ENCODE assay signal across 7 mouse cellular contexts in genomic region chr5:143465156-143466085, GRCm38 (mm10). TPM values are rescaled to one million over a fixed set of nuclear protein-coding genes. Genes with fewer than 3 reads are reported as not detected.
A peak's percentile ranks its signal among the peaks of the same experiment; 100 is the strongest.
DNase-seq lines count a peak whose midpoint lies in the region; ATAC-seq and TF ChIP-seq lines count a peak whose summit lies in the region.

No protein-coding gene starts in this region.

- H3K36me3 ChIP-seq in testis, adult 2 months (ENCODE audit: control insufficient read depth, insufficient read depth, low read length), result no peaks in the 10 kb centered on the region
- H3K36me3 ChIP-seq in limb, embryonic 12.5 days, result peaks cover 30% of the 10 kb centered on the region
- H3K36me3 ChIP-seq in neural tube, embryonic 13.5 days, result peaks cover 36% of the 10 kb centered on the region

- no peak overlapping the region for H3K27ac ChIP-seq in testis, adult 2 months (ENCODE audit: control insufficient read depth, insufficient read depth, low read depth, low read length)
- no peak overlapping the region for H3K27ac ChIP-seq in embryonic fibroblast, embryonic 13.5 days (ENCODE audit: insufficient read depth, low read length)
- H3K27ac ChIP-seq in limb, embryonic 12.5 days, result no peak overlapping the region
- H3K27ac ChIP-seq in neural tube, embryonic 13.5 days (replicated peaks), result no peak overlapping the region

- H3K9ac ChIP-seq in limb, embryonic 12.5 days (replicated peaks), result peak overlapping the region; percentile 72
- peak overlapping the region; percentile 81 for H3K9ac ChIP-seq in neural tube, embryonic 13.5 days

- DNase-seq in testis, postnatal 14 days (ENCODE audit: low spot score), result no peak
- DNase-seq in right cerebral cortex, adult 2 months (ENCODE audit: low spot score in 2 of 2), result no peak
- no peak for DNase-seq in left cerebral cortex, postnatal 4 days

- TF ChIP-seq POLR2A in testis, adult 2 months (IDR thresholded peaks at IDR 0.05; ENCODE audit: control insufficient read depth, low read depth, low read length), result no peak
- no peak for TF ChIP-seq POLR2A in embryonic fibroblast, embryonic 13.5 days (IDR thresholded peaks at IDR 0.05; ENCODE audit: low read depth, low read length)

- no peaks in the 10 kb centered on the region for H3K27me3 ChIP-seq in testis, adult 2 months (ENCODE audit: control insufficient read depth, insufficient read depth, low read length)
- peaks cover 4% of the 10 kb centered on the region; the same call in 1 of the 2 replicates for H3K27me3 ChIP-seq in limb, embryonic 12.5 days
- H3K27me3 ChIP-seq in neural tube, embryonic 13.5 days, result no peaks in the 10 kb centered on the region

- H3K9me3 ChIP-seq in limb, embryonic 12.5 days, result no peaks in the 10 kb centered on the region
- H3K9me3 ChIP-seq in neural tube, embryonic 13.5 days, result no peaks in the 10 kb centered on the region

- 36% methylated on average over 23 of the region's 23 CpGs for WGBS in limb, embryonic 12.5 days
- 39% methylated on average over 23 of the region's 23 CpGs for WGBS in neural tube, embryonic 13.5 days

- ATAC-seq in limb, embryonic 12.5 days (ENCODE audit: insufficient number of reproducible peaks, insufficient read depth, low FRiP score, low TSS enrichment, low read depth), result no peak
- ATAC-seq in neural tube, embryonic 13.5 days (ENCODE audit: low read depth), result no peak

- intact Hi-C loops in left cerebral cortex, postnatal 4 days (cut with DNase I), result no loop called here

- peaks cover 16% of the 10 kb centered on the region for H3K4me1 ChIP-seq in testis, adult 2 months (ENCODE audit: control insufficient read depth, insufficient read depth, low read length)
- H3K4me1 ChIP-seq in embryonic fibroblast, embryonic 13.5 days (ENCODE audit: control insufficient read depth, insufficient read depth, low read length), result 0 out of 2 replicates have a peak, but pooled peaks cover 3% of the 10 kb centered on the region
- H3K4me1 ChIP-seq in limb, embryonic 12.5 days (replicated peaks), result peaks cover 12% of the 10 kb centered on the region; the same call in 1 of the 2 replicates
- H3K4me1 ChIP-seq in neural tube, embryonic 13.5 days (replicated peaks), result peaks cover 18% of the 10 kb centered on the region

- peak overlapping the region; percentile 86 for H3K4me2 ChIP-seq in limb, embryonic 12.5 days
- peak overlapping the region; percentile 67 for H3K4me2 ChIP-seq in neural tube, embryonic 13.5 days

- no peak for TF ChIP-seq CTCF in testis, adult 2 months (IDR thresholded peaks at IDR 0.05; ENCODE audit: control insufficient read depth, insufficient read depth, insufficient replicate concordance, low read depth, low read length)
- TF ChIP-seq CTCF in embryonic fibroblast, embryonic 13.5 days (IDR thresholded peaks at IDR 0.05; ENCODE audit: borderline replicate concordance, insufficient read depth, low read length), result no peak

- peak overlapping the region; percentile 85 for H3K4me3 ChIP-seq in testis, adult 2 months (ENCODE audit: control insufficient read depth, low read depth, low read length)
- peak overlapping the region; percentile 63 for H3K4me3 ChIP-seq in embryonic fibroblast, embryonic 13.5 days (ENCODE audit: insufficient read depth, low read length)
- H3K4me3 ChIP-seq in limb, embryonic 12.5 days (replicated peaks), result peak overlapping the region; percentile 73
- H3K4me3 ChIP-seq in neural tube, embryonic 13.5 days, result peak overlapping the region; percentile 75

RNA-seq across cellular contexts. Expression of gene Daglb, which starts 1.0 kb away (rescaled TPM):
- polyA plus RNA-seq in testis, adult 2 months (2012; rRNA removed), result 1.4 and 1.7 TPM in 2 replicates
- polyA plus RNA-seq in embryonic fibroblast, embryonic 13.5 days (2011; ENCODE audit: insufficient read length, low read depth, missing spikeins), result 6.2 and 7.1 TPM in 2 replicates
- polyA plus RNA-seq in limb, embryonic 12.5 days (2016; fragmentation: Nextera tagmentation; extraction: Ambion mirVana), result 10.5 and 11.1 TPM in 2 replicates
- 16.9 and 17.0 TPM in 2 replicates for polyA plus RNA-seq in neural tube, embryonic 13.5 days (2015; fragmentation: Nextera tagmentation; extraction: Ambion mirVana)
- total RNA-seq in left cerebral cortex, postnatal 4 days (2021), result 10 to 100 TPM; 16.7 to 17.4 TPM
